Mouse (Mus musculus) heart, embryonic 11.5 days (tissue): ENCODE measurements around the gene Fcgr3. TPM values are rescaled to one million over a fixed set of nuclear protein-coding genes. Genes with fewer than 3 reads are reported as not detected.

ENCODE experiments used
- ATAC-seq: fragments of 200-750 bp; cut with Nextera tagmentation; replicated peaks from 2 replicates; pipeline ENCODE4 v1.8.0; 2017; ENCODE audit warnings: moderate library complexity; ENCODE audit not compliant: insufficient number of reproducible peaks, low FRiP score, low TSS enrichment
- H3K27ac ChIP-seq: fragments of 300-500 bp; sonication (generic); 2 replicates; pipeline ENCODE4 v1.5.1; 2014; ENCODE audit warnings: mild to moderate bottlenecking, low read depth, low read length
- H3K27me3 ChIP-seq: fragments of 300-500 bp; sonication (generic); 2 replicates; pipeline ENCODE4 v1.6.1; 2014; ENCODE audit warnings: mild to moderate bottlenecking, low read length, mixed read lengths; ENCODE audit not compliant: control insufficient read depth, insufficient read depth
- H3K36me3 ChIP-seq: fragments of 300-500 bp; sonication (generic); 2 replicates; pipeline ENCODE4 v1.6.1; 2014; ENCODE audit warnings: mild to moderate bottlenecking, low read length, moderate library complexity, mixed read lengths; ENCODE audit not compliant: control insufficient read depth, insufficient read depth
- H3K4me1 ChIP-seq: fragments of 300-500 bp; sonication (generic); 2 replicates; pipeline ENCODE4 v1.6.1; 2014; ENCODE audit warnings: low read length; ENCODE audit not compliant: control insufficient read depth, insufficient read depth
- H3K4me2 ChIP-seq: fragments of 300-500 bp; sonication (generic); 2 replicates; pipeline ENCODE4 v1.6.1; 2014; ENCODE audit warnings: mild to moderate bottlenecking, moderate library complexity
- H3K4me3 ChIP-seq: fragments of 300-500 bp; sonication (generic); 2 replicates; pipeline ENCODE4 v1.5.1; 2014; ENCODE audit warnings: low read depth, low read length
- H3K9ac ChIP-seq: fragments of 300-500 bp; sonication (generic); 2 replicates; pipeline ENCODE4 v1.6.1; 2014; ENCODE audit warnings: mild to moderate bottlenecking, low read depth, low read length, moderate library complexity
- H3K9me3 ChIP-seq: fragments of 300-500 bp; sonication (generic); replicated peaks from 2 replicates; pipeline ENCODE4 v1.6.1; 2016; ENCODE audit warnings: low read length; ENCODE audit not compliant: control insufficient read depth
- WGBS: fragments of 180-500 bp; shearing (Covaris S2); extraction: QIAGEN DNeasy Blood & Tissue Kit; methylation state at CpG from one replicate; pipeline ENCODE4 v1.1.7; 2014; ENCODE audit not compliant: insufficient replicate concordance; 5-methylcytosine and 5-hydroxymethylcytosine counted together
- polyA plus RNA-seq: library from polyadenylated mRNA; unstranded; fragments of >200 nt; fragmentation: Nextera tagmentation; extraction: Ambion mirVana; gene quantifications from 2 replicates; pipeline ENCODE4 v1.2.1, GENCODE M21; 2014

Fcgr3 gene
- polyA plus RNA-seq, 1 experiment from 2014 or later, result 4.4 TPM

DNA sequence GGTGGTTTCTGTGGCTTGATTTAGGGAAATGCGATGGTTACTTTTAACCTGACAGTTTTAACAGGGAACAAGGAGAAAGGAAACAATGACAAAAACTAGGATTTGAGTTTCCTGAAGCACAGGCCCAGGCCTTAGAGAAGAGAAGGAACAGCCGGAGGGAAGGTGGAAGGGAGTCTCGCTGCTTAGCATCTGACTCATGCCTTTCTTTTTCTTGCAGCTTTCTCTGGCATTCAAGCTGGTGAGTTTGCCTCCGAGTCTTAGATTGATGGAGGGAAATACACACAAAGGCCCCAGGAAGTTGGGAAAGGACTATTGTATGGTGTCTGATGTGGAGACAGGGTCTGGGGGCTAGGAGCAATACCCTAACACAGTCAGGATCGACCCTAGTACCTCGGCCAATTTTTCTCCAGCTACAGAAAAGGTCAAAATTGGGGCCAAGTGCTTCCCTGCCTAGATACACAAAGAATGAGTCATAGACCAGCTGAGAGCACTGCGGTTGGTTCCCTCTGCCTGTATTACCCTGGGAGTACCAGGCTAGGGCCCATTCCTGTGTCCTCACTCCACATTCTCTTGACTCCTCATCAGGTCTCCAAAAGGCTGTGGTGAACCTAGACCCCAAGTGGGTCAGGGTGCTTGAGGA lies 45.3 kb downstream of the Fcgr3 start:
- WGBS, result 71% methylated on average over 7 of the region's 7 CpGs
- H3K36me3 ChIP-seq, result no peaks in the 10 kb centered on the region
- H3K9ac ChIP-seq, result no peak overlapping the region
- H3K27me3 ChIP-seq, result no peaks in the 10 kb centered on the region
- no peak overlapping the region for H3K4me3 ChIP-seq
- no peak for ATAC-seq
- H3K4me1 ChIP-seq, result no peaks in the 10 kb centered on the region
- H3K4me2 ChIP-seq, result no peak overlapping the region
- no peak overlapping the region for H3K27ac ChIP-seq
- H3K9me3 ChIP-seq, result no peaks in the 10 kb centered on the region

- Histone ChIP-seq H3K4me2 (no peak within 1 kb of the TSS), H3K9ac (no peak within 1 kb of the TSS), H3K4me1 (no peaks in the 10 kb centered on the region), H3K36me3 (no peaks in the 10 kb centered on the region), H3K9me3 (no peaks in the 10 kb centered on the region), H3K4me3 (no peak within 1 kb of the TSS), H3K27ac (no peak within 1 kb of the TSS), H3K27me3 (no peaks in the 10 kb centered on the region)
- WGBS, result 70% methylated on average over 2 of the region's 2 CpGs
- no peak for ATAC-seq
Measured at GRCm38 (mm10) chr1:171018737-171019136, 46.0 kb downstream of the Fcgr3 start, which contains the start of gene Fcgr4. TSS of gene Fcgr4 (plus strand) at chr1:171018920.

DNA sequence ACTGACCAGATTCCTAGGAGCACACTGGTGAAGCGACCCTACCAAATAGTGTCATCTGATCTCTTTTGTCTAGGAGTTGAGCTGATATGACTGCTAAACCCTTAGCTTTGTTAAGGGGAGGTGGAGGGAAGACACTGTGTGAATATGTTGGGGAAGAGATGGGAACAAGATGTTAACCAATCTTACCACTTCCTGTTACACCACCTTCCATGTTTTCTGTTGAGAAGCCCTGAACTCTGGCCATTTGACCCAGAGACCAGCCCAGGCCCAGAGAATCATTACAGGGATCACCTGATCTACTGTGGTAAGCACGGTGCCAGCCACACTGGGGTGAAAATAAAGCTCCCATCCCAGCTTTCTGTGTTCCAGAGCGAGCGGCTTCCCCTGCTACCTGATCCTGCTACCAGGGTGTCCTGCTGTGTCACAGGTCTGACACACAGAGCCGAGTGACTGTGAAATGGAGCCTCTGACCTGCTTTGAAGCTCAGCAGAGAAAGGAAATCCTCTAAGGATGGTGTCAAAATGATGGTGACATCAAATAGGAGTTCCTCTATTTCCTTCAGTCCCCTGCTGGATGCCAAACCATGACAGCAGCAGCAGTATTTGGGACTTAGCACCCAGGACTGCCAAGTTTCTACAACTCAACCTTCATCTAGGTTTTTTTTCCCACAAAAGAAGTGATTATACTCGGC lies 47.1 kb downstream of the Fcgr3 start:
- no peaks in the 10 kb centered on the region for H3K36me3 ChIP-seq
- H3K27ac ChIP-seq, result no peak overlapping the region
- H3K27me3 ChIP-seq, result no peaks in the 10 kb centered on the region
- no peak for ATAC-seq
- H3K4me3 ChIP-seq, result no peak overlapping the region
- H3K4me2 ChIP-seq, result no peak overlapping the region
- H3K9ac ChIP-seq, result no peak overlapping the region
- H3K9me3 ChIP-seq, result no peaks in the 10 kb centered on the region
- WGBS, result 36% methylated on average over 6 of the region's 6 CpGs
- no peaks in the 10 kb centered on the region for H3K4me1 ChIP-seq

DNA sequence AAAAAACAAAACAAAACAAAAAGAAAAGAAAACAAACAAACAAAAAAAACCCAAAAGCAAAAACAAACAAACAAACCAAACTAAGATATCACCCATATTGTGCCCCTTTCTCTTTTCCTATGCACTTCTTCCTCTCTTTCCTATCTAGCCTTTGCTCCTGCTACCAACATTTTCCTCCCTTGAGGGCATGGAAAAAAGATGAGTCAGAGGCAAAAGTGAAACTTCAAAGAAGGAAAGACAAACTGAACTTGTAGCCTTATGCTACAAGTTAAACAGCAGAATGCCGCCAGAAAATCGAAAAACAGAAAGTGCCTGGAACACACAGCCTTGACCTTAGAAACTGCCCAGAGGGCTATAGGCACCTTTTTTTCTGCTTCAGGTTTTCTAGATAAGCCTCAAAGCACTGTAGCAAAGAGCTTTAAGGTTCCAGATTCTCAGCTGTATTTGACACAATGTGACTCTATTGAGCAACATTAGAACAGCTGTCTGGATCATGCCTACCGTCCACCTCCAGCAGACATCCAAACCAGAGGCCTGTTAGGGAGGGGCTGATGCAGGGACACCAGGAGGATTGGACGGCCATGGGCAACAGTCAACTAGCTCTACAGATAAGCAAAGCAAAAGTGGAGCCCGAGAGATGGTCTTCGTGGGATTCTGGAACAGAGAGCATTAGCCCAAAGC lies 47.9 kb downstream of the Fcgr3 start:
- Histone ChIP-seq H3K27me3 (no peaks in the 10 kb centered on the region), H3K36me3 (no peaks in the 10 kb centered on the region), H3K27ac (no peak overlapping the region), H3K4me2 (no peak overlapping the region), H3K4me3 (no peak overlapping the region), H3K9ac (no peak overlapping the region), H3K9me3 (no peaks in the 10 kb centered on the region), H3K4me1 (no peaks in the 10 kb centered on the region)
- WGBS, result 64% methylated on average over 6 of the region's 6 CpGs
- ATAC-seq, result no peak

DNA sequence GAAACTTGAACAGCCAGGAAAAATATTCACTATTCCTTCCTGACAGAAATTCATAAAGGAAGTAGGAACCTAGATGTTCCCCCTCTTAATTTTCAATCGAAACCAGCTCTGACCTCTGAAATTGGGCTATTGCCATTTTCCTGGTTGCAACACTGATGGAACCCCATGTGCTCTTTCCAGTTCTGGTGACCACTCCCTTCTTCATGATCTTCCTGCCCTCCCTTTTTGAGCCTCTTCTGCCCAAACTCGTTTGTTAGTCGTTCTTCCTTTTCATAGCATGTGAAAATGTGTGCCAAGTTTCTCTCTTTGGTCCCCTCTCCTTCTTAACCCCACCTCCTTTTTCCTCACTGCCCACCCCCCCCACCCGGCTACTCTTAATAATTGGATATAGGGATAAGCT lies 53.0 kb downstream of the Fcgr3 start:
- Histone ChIP-seq H3K4me2 (no peak overlapping the region), H3K4me1 (no peaks in the 10 kb centered on the region), H3K27ac (no peak overlapping the region), H3K36me3 (no peaks in the 10 kb centered on the region), H3K27me3 (no peaks in the 10 kb centered on the region), H3K4me3 (no peak overlapping the region), H3K9me3 (no peaks in the 10 kb centered on the region), H3K9ac (no peak overlapping the region)
- ATAC-seq, result no peak
- WGBS, result 74% methylated on average over 4 of the region's 4 CpGs

- Histone ChIP-seq H3K27me3 (no peaks in the 10 kb centered on the region), H3K27ac (no peak overlapping the region), H3K9ac (no peak overlapping the region), H3K36me3 (no peaks in the 10 kb centered on the region), H3K4me1 (no peaks in the 10 kb centered on the region), H3K4me3 (no peak overlapping the region), H3K4me2 (no peak overlapping the region), H3K9me3 (no peaks in the 10 kb centered on the region)
- no peak for ATAC-seq
- 85% methylated on average over 2 of the region's 2 CpGs for WGBS
Measured at GRCm38 (mm10) chr1:171006905-171007304, 57.8 kb downstream of the Fcgr3 start.

- H3K4me3 ChIP-seq, result no peak overlapping the region
- no peaks in the 10 kb centered on the region for H3K9me3 ChIP-seq
- no peak for ATAC-seq
- WGBS, result 87% methylated on average over 4 of the region's 4 CpGs
- no peaks in the 10 kb centered on the region for H3K27me3 ChIP-seq
- H3K9ac ChIP-seq, result no peak overlapping the region
- H3K4me1 ChIP-seq, result no peaks in the 10 kb centered on the region
- H3K4me2 ChIP-seq, result no peak overlapping the region
- H3K27ac ChIP-seq, result no peak overlapping the region
- no peaks in the 10 kb centered on the region for H3K36me3 ChIP-seq
Measured at GRCm38 (mm10) chr1:171006335-171006734, 58.4 kb downstream of the Fcgr3 start.

DNA sequence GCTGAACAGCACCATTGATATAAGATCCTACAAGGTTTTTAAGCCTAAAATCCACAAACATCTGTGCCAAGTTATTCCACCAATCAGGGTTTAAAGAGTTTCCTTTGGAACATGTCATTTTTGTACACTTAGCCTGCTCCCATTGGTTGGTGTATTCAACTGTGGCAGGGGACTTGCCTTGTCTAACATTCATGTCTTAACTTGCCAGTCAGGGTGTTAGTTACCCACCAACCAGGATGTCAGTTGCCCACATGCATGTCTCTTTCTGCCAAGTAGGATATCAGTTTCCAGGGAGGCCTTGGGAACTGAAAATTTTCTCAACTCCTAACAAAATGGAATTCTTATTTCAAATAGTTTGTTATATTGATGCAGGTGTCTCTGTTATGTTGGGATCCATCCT lies 59.1 kb downstream of the Fcgr3 start:
- no peak for ATAC-seq
- Histone ChIP-seq H3K9me3 (no peaks in the 10 kb centered on the region), H3K27me3 (no peaks in the 10 kb centered on the region), H3K4me1 (no peaks in the 10 kb centered on the region), H3K36me3 (no peaks in the 10 kb centered on the region), H3K27ac (no peak overlapping the region), H3K9ac (no peak overlapping the region), H3K4me2 (no peak overlapping the region), H3K4me3 (no peak overlapping the region)
